Mouse (Mus musculus) liver, adult 2 months (tissue): Measurements from ENCODE around the gene Pgm2. TPM values are rescaled to one million over a fixed set of nuclear protein-coding genes. Genes with fewer than 3 reads are reported as not detected.

Experiments used
- DNase-seq: peaks from one replicate; pipeline ENCODE4 v3.0.0-alpha.2; 2011; ENCODE audit warnings: low read depth, low spot score; ENCODE audit errors: extremely low read depth
- H3K27ac ChIP-seq: fragments of 200-500 bp; replicated peaks from 2 replicates; pipeline ENCODE4 v1.5.1; 2012; ENCODE audit warnings: low read depth, mild to moderate bottlenecking, control low read depth, inconsistent platforms, low read length; ENCODE audit not compliant: insufficient read depth
- H3K27me3 ChIP-seq: fragments of 200-500 bp; 2 replicates; pipeline ENCODE4 v1.6.1; 2012; ENCODE audit warnings: mild to moderate bottlenecking, moderate library complexity, low read length, inconsistent platforms; ENCODE audit not compliant: control insufficient read depth, insufficient read depth
- H3K36me3 ChIP-seq: fragments of 200-500 bp; 2 replicates; pipeline ENCODE4 v1.6.1; 2012; ENCODE audit warnings: low read length, inconsistent platforms; ENCODE audit not compliant: control insufficient read depth, insufficient read depth
- H3K4me1 ChIP-seq: fragments of 200-500 bp; 2 replicates; pipeline ENCODE4 v1.6.1; 2011; ENCODE audit warnings: low read length; ENCODE audit not compliant: control insufficient read depth, insufficient read depth
- H3K4me3 ChIP-seq: fragments of 200-500 bp; 2 replicates; pipeline ENCODE4 v1.5.1; 2011; ENCODE audit warnings: low read depth, mild to moderate bottlenecking, control low read depth, low read length, moderate library complexity; ENCODE audit not compliant: insufficient read depth
- H3K79me2 ChIP-seq: fragments of 200-500 bp; 2 replicates; pipeline ENCODE4 v1.6.1; 2012; ENCODE audit warnings: inconsistent platforms, mild to moderate bottlenecking, low read length, moderate library complexity; ENCODE audit not compliant: control insufficient read depth, insufficient read depth
- H3K9ac ChIP-seq: fragments of 200-500 bp; 2 replicates; pipeline ENCODE4 v1.6.1; 2012; ENCODE audit warnings: low read depth, mild to moderate bottlenecking, control low read depth, inconsistent platforms, low read length
- CTCF ChIP-seq: fragments of 200-500 bp; IDR thresholded peaks from 2 replicates; pipeline ENCODE4 v1.5.1; 2011; ENCODE audit warnings: low read depth, low read length, control low read depth
- POLR2A ChIP-seq: fragments of 200-500 bp; IDR thresholded peaks from 2 replicates; pipeline ENCODE4 v1.6.1; 2011; ENCODE audit warnings: low read length, control low read depth; ENCODE audit not compliant: insufficient read depth; ENCODE audit errors: extremely low read depth
- WGBS: fragments of 180-500 bp; shearing (Covaris S2); methylation state at CpG from one replicate; pipeline ENCODE4 v1.1.7; 2018; 5-methylcytosine and 5-hydroxymethylcytosine counted together
- polyA plus RNA-seq: library from polyadenylated mRNA; depleted of rRNA; stranded (reverse); fragments of >200 nt; gene quantifications from 2 replicates; pipeline ENCODE4 v1.2.3, GENCODE M21; 2012
- total RNA-seq: library from RNA; depleted of rRNA; stranded (reverse); fragments of >200 nt; gene quantifications from 2 replicates; pipeline ENCODE4 v1.2.3, GENCODE M21; 2014

The Pgm2 gene
- total and polyA plus RNA-seq, 2 experiments: 2.4 to 5.9 TPM

DNA sequence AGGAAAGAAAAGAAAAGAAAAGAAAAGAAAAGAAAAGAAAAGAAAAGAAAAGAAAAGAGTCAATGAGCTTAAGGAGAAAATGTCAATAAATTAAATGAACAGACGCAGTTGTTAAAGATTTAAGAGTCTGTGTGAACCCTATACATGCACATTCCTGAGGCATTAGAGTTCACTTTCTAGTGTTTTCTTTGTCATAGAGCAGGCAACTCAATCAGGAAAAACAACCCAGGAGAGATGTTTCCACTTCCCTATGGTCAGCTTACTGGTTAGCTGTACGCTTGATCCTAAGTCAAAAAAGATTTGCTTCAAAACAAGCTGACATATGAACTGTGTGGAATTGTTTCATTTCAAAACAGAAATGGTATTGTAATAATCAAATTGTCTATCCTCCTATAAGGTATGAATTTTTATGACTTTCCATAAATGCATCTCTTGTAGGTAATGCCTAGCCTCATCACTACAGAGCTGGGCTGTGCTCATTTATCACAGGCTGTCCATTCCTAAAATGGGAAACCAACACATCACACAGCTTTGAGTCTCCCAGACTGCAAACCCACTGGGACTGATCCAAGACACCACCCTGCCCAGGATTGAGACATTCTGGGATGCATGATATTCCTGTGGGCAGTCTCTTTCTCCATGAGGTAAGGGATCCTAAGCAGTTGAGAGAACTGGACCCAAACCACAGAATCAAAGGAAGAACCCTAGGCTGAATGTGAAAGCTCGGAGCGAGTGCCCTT, 29.7 kb upstream of the Pgm2 start:
- no peaks in the 10 kb centered on the region for H3K27me3 ChIP-seq
- WGBS: 93% methylated on average over 4 of the region's 4 CpGs
- H3K9ac ChIP-seq: no peak overlapping the region
- DNase-seq: no peak
- no peak overlapping the region for H3K4me3 ChIP-seq
- H3K27ac ChIP-seq: no peak overlapping the region
- TF ChIP-seq CTCF (no peak), POLR2A (no peak)
- H3K4me1 ChIP-seq: no peaks in the 10 kb centered on the region
- H3K79me2 ChIP-seq: no peaks in the 10 kb centered on the region
- no peaks in the 10 kb centered on the region for H3K36me3 ChIP-seq

DNA sequence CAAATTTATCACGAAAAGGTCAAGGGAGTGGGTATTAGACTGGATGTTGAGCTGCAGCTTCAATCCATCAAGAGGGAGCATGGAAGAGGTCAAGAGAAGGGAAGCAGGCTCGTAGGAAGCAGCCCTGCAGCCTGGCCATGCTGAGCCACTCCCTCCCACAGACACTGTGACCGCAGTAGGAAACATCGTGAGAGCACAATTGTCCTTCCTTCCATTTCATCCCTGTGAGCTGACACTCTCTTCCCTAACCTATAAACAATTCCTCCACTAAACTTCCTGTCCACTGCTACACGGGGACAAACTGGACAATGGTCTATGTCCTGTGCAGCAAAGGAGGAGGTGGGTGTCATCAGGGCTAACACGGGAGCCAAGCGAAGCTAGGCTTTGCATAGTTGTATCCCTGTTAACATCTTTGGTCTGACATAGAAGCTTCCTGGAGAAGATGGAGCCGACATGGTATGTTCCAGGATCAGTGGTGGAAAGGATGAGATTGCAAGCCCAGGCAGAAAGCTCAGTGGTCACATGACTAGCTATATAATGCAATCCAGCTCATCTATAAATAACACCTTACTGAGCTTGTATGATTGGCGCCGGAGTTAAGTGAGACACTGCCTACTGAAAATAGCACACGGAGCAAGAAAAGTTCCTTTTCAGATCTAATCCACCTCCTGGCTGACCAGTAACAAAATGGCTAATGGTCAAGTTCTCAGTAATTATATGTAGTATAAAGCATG, 29.0 kb upstream of the Pgm2 start:
- Histone ChIP-seq H3K79me2 (no peaks in the 10 kb centered on the region), H3K4me3 (no peak overlapping the region), H3K9ac (no peak overlapping the region), H3K4me1 (no peaks in the 10 kb centered on the region), H3K27me3 (no peaks in the 10 kb centered on the region), H3K36me3 (no peaks in the 10 kb centered on the region), H3K27ac (no peak overlapping the region)
- 73% methylated on average over 11 of the region's 11 CpGs for WGBS
- TF ChIP-seq POLR2A: no peak
- TF ChIP-seq CTCF: no peak
- DNase-seq: no peak

- no peak overlapping the region for H3K9ac ChIP-seq
- H3K79me2 ChIP-seq: no peaks in the 10 kb centered on the region
- TF ChIP-seq POLR2A: no peak
- no peak for TF ChIP-seq CTCF
- no peak overlapping the region for H3K4me3 ChIP-seq
- no peak for DNase-seq
- WGBS: 88% methylated on average over 3 of the region's 3 CpGs
- H3K4me1 ChIP-seq: no peaks in the 10 kb centered on the region
- H3K36me3 ChIP-seq: no peaks in the 10 kb centered on the region
- H3K27me3 ChIP-seq: no peaks in the 10 kb centered on the region
- H3K27ac ChIP-seq: no peak overlapping the region
Observed at GRCm38 (mm10) chr5:64064401-64064800, 28.3 kb upstream of the Pgm2 start.

- 88% methylated on average over 6 of the region's 6 CpGs for WGBS
- Histone ChIP-seq H3K36me3 (no peaks in the 10 kb centered on the region), H3K27ac (no peak overlapping the region), H3K79me2 (no peaks in the 10 kb centered on the region), H3K4me3 (no peak overlapping the region), H3K27me3 (no peaks in the 10 kb centered on the region), H3K4me1 (no peaks in the 10 kb centered on the region), H3K9ac (no peak overlapping the region)
- no peak for DNase-seq
- TF ChIP-seq POLR2A: no peak
- no peak for TF ChIP-seq CTCF
Observed at GRCm38 (mm10) chr5:64065497-64066046, 27.2 kb upstream of the Pgm2 start.

- no peak for DNase-seq
- H3K4me1 ChIP-seq: no peaks in the 10 kb centered on the region
- H3K36me3 ChIP-seq: no peaks in the 10 kb centered on the region
- no peak overlapping the region for H3K9ac ChIP-seq
- 71% methylated on average over 2 of the region's 2 CpGs for WGBS
- no peaks in the 10 kb centered on the region for H3K79me2 ChIP-seq
- TF ChIP-seq POLR2A: no peak
- TF ChIP-seq CTCF: no peak
- H3K27me3 ChIP-seq: no peaks in the 10 kb centered on the region
- no peak overlapping the region for H3K4me3 ChIP-seq
- no peak overlapping the region for H3K27ac ChIP-seq
Observed at GRCm38 (mm10) chr5:64066159-64066558, 26.6 kb upstream of the Pgm2 start.
